Mouse (Mus musculus) heart, postnatal 0 days (tissue): ENCODE data around the gene 4930539E08Rik.

Source experiments
- CTCF ChIP-seq: IDR thresholded peaks from 2 replicates; pipeline ENCODE4 v1.5.1; 2016; ENCODE audit warnings: antibody characterized with exemption, control low read depth, low read depth
- EP300 ChIP-seq: IDR thresholded peaks from 2 replicates; pipeline ENCODE4 v1.6.1; 2016; ENCODE audit warnings: antibody characterized with exemption, low read depth

GRCm38 (mm10) chr17:28897817-28898216 lies 17.3 kb downstream of the 4930539E08Rik start:
- TF ChIP-seq EP300 (no peak), CTCF (no peak)
